Mouse (Mus musculus) gastrocnemius, adult 2 months (tissue): ENCODE data around the gene Bola1. TPM values are rescaled to one million over a fixed set of nuclear protein-coding genes. Genes with fewer than 3 reads are reported as not detected.

Experiments used
- DNase-seq: peaks from one replicate; pipeline ENCODE4 v3.0.0; 2022
- H3K27ac ChIP-seq: fragments of 200-600 bp; 2 replicates; pipeline ENCODE4 v1.8.1; 2022; ENCODE audit warnings: mild to moderate bottlenecking
- H3K4me3 ChIP-seq: fragments of 200-600 bp; 2 replicates; pipeline ENCODE4 v1.8.1; 2022; ENCODE audit warnings: mild to moderate bottlenecking, moderate library complexity
- CTCF ChIP-seq: fragments of 200-600 bp; IDR thresholded peaks from 2 replicates; pipeline ENCODE4 v1.8.1; 2022; ENCODE audit warnings: antibody characterized with exemption, mild to moderate bottlenecking, moderate library complexity
- intact Hi-C: fragments of 180-260 bp; cut with DNase I; formaldehyde crosslinking; loops from one replicate; pipeline ENCODE4 v1.15.1; 2025
- total RNA-seq, 2 experiments: library from RNA; stranded (reverse); gene quantifications; 2 replicates each; pipeline ENCODE4 v1.2.3; 2021

Gene Bola1
- total RNA-seq, 2 experiments from 2014 or later = 24.5 to 29.3 TPM

- H3K27ac ChIP-seq = peak overlapping the region; percentile 99
- TF ChIP-seq CTCF = no peak
- no peak for DNase-seq
- H3K4me3 ChIP-seq = peak overlapping the region; percentile 94
- intact Hi-C loops = no loop called here
Observed at GRCm38 (mm10) chr3:96198181-96198580, 21.3 kb downstream of the Bola1 start.

DNA sequence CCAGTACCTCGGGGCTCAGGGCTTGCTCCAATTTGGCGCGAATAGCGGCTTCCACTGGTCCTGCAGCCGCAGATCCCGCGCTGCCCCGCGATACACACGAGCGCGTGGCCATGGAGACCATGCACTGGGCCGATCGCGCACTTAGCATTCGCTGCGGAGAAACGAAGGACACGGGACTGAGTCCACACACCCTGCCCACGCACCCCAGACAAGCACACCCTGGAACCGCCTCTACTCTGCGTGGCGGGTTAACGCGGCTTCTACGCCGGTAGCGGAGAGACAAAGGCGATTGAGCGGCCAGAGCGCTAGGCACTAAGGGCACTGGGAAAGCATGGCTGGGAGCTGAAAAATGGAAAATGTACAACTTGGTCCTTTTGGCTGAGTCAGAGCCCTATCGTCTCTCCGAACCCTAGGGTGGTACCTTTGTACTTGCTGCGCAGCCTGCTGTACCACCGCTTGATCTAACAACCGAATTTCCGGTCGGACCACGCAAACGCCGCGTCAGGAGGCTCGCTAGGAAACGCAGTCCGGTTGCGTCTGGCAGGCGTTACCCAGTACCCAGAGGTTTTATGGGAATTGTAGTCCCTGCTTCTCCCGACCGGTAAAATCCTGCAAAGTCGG lies 22.3 kb downstream of the Bola1 start:
- Histone ChIP-seq H3K4me3 (peak overlapping the region; percentile 94), H3K27ac (peak overlapping the region; percentile 99)
- no peak for TF ChIP-seq CTCF
- intact Hi-C loops = no loop called here
- peak; percentile 92 for DNase-seq

DNA sequence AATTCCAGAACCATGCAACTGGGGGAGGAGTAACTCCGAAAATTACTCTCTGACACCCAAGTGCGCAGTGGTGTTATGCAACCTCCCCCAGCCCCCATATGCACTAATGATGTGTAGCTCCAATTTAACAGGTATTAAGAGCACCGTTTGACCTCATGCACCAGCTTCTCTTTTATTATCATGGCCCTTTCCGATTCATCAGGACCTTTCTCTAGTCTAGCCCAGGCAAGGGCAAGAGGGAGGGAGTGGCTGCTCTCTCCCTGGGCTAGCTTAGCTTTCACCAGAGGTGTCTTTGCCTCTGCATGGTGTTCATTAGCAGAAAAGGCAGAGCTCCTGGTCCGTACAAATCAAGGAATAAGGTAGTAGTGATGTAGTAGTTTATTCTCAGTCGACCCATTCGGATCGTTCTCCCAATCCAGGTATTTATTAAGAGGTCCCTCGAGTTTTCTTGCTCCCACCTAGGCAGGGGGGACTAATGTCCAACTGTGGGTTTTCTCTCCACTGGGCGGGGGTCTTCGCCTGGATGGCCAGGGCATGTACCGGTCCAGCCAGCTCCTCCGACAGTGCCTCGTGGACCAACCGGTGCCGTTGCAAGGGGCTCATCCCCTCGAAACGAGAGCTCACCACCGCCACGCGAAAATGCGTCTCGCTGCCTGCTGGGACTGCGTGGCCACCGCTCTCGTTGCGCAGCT lies 22.9 kb downstream of the Bola1 start:
- DNase-seq = no peak
- Histone ChIP-seq H3K27ac (peak overlapping the region; percentile 99), H3K4me3 (peak overlapping the region; percentile 94)
- intact Hi-C loops = no loop called here
- no peak for TF ChIP-seq CTCF

DNA sequence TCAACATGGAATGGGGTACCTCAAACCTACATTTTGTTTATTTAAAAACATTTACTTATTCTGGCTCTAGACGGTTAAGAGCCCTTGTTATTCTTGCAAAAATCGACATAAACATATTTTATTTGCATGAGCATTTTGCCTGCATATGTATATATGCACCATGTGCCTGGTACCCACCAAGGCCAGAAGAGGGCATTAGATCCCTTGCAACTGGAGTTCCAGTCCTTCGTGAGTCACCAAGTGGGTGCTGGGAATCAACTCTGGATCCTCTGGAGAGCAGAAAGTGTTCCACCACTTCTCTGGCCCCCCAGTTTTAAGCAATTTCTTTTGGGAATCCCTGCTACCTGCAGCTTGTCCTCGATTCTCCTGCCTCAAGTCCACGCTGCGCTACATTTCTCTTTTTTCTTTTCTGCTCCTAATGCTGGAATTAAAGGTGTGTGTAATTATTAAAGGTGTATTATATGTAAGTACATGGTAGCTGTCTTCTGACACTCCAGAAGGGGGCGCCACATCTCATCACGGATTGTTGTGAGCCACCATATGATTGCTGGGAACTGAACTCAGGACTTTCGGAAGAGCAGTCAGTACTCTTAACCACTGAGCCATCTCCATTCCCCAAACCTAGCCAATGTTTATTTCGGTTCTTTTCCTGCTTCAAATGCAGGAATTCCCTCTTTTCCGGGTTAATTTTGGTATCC lies 23.7 kb downstream of the Bola1 start:
- intact Hi-C loops = no loop called here
- Histone ChIP-seq H3K27ac (no peak overlapping the region), H3K4me3 (no peak overlapping the region)
- no peak for DNase-seq
- no peak for TF ChIP-seq CTCF

- no peak for TF ChIP-seq CTCF
Observed at GRCm38 (mm10) chr3:96194966-96195365, 24.5 kb downstream of the Bola1 start.

GRCm38 (mm10) chr3:96192977-96193376 lies 26.5 kb downstream of the Bola1 start:
- no peak for TF ChIP-seq CTCF
- Histone ChIP-seq H3K4me3 (no peak overlapping the region), H3K27ac (no peak overlapping the region)
- intact Hi-C loops = no loop called here
- no peak for DNase-seq

More at GRCm38 (mm10) chr3:96194966-96195365, 24.5 kb downstream of the Bola1 start:
- Histone ChIP-seq H3K4me3 (no peak overlapping the region), H3K27ac (no peak overlapping the region)
- intact Hi-C loops = no loop called here
- no peak for DNase-seq

DNA sequence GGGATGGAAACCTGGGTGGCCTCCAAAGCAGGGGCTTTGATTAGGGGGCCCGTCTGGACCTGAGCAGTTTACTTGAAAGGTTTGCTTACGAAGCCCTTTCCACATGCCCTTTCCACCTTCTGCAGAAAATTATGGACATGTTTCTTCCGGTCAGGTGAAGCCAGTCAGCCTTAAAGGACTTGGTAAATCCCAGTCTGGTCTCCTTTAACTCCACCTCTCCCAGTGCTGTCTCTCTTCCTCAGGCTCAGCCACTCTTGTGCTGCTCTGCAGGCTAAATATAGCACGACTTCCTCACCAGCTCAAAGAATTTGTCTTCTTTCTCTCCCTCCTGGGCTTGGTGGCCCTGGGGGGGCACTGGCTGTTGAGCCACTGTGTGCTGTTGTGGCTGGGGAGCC lies 37.1 kb downstream of the Bola1 start:
- TF ChIP-seq CTCF = no peak
- Histone ChIP-seq H3K27ac (peak overlapping the region; percentile 51), H3K4me3 (no peak overlapping the region; the same call in 1 of the 2 replicates)
- DNase-seq = no peak
- intact Hi-C loops = no loop called here

DNA sequence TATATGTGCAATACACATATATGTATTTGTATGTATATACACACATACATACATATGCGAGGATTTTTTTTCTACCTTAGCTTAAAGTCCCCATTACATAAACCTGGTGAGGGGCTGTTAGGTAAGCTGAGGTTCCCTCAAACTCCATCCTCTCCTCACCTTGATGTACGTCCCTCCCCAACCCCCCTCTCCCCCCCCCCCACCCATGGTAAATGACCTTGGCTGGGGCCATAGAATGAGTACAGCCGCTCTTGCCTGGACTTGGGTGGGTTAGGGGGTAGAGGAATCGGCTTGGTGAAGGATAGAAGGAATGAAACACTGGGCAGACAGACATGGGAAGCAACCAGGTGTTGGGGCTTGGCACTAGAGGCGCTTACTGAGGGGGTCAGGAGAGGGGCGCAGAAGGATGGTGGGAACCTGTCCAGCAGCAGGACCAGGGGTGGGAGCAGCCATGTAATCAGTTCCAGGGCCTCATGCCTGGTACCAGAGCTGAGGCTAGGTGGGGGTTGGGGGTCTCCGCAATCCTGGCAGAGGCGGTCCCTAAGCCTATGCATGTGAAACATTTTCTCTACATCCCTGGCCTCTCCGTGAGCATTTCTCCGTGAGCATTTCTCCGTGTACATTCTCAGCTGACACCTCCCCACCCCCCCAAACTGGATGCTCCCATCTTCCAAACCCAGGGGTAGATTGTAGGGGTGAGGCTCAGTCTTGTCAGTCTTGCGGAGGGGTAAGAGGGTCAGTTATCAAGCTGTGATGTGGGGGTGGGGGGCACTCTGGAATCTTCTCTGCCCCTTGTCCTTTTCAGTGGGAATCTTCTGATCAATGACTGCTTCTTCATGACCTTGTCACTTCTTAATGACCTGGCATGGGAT lies 37.8 kb downstream of the Bola1 start:
- intact Hi-C loops = no loop called here
- no peak for TF ChIP-seq CTCF
- no peak for DNase-seq
- Histone ChIP-seq H3K4me3 (peak overlapping the region; percentile 69), H3K27ac (peak overlapping the region; percentile 12; the same call in 1 of the 2 replicates)

DNA sequence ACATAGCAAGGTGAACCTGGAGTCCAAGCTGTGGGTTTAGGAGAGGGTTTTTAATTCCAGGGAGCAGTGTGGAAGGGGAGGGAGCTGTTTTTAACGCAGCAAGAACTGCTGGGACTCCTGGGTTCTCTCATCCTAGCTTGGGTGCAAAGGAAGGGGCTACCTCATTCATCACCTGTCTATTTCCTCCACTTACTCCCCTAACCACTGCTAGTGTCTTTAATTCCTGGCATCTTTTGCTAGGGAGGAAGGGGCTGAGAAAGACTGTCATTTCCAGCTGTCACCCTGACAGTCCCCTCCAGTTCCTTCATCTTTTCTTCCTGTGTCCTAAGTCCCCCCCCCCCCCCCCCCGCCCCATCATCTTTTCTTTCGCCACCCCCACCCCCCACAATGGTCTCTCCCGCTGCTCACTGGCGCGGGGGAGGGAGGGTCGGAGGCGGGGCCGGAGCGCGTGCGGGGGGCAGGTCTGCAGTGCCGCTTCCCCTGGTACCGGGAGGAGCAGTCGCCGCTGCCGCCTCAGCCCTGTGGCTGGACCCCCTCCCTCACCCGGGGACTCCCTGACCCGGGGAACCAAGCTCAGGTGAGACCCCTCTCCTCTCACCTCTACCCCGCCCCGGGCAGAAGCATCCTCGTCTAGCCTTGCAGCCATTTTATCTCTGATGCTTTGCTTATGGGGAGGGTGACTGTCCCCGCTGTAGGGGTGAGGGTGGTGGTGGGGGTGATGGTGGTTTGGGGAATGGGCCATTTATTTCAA lies 38.6 kb downstream of the Bola1 start, which contains the start of gene Sv2a:
Gene Sv2a, plus strand, starts transcription at position 425 of the 751 bp plus-strand sequence.
- TF ChIP-seq CTCF = no peak
- Histone ChIP-seq H3K4me3 (peak within 1 kb of the TSS; percentile 69), H3K27ac (no peak within 1 kb of the TSS)
- intact Hi-C loops = no loop called here
- DNase-seq = peak; percentile 50

DNA sequence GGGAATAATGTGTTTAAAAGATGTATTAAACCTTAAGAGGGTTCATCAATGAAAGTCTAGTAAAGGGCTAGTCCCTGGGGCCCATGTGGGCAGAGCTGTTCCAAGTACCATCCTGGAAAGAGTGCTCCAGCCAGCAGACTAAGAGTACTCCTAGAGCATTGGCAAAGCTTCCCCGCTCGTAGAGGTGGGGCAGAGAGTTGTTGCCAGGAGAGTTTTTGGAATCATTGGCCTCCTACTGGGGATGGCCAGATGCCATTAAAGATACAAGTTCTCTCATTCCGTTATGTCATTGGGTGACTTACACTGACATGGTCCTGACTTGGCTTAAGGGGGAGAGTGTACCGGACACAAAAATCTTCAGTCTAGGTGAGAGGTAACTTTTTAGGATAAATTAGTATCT lies 40.0 kb downstream of the Bola1 start:
- Histone ChIP-seq H3K27ac (no peak overlapping the region; the same call in 1 of the 2 replicates), H3K4me3 (no peak overlapping the region)
- peak; percentile 66 for DNase-seq
- intact Hi-C loops = no loop called here
- TF ChIP-seq CTCF = no peak

GRCm38 (mm10) chr3:96178902-96179301 lies 40.6 kb downstream of the Bola1 start:
- Histone ChIP-seq H3K27ac (no peak overlapping the region), H3K4me3 (no peak overlapping the region)
- no peak for DNase-seq
- intact Hi-C loops = no loop called here
- no peak for TF ChIP-seq CTCF

- intact Hi-C loops = no loop called here
- DNase-seq = no peak
- TF ChIP-seq CTCF = no peak
- H3K4me3 ChIP-seq = no peak overlapping the region
- H3K27ac ChIP-seq = no peak overlapping the region
Observed at GRCm38 (mm10) chr3:96178427-96178826, 41.1 kb downstream of the Bola1 start.
